Mouse (Mus musculus) intestine, embryonic 14.5 days (tissue): ENCODE measurements around the gene Ablim2. TPM values are rescaled to one million over a fixed set of nuclear protein-coding genes. Genes with fewer than 3 reads are reported as not detected.

ENCODE experiments used
- ATAC-seq: fragments of 200-750 bp; cut with Nextera tagmentation; replicated peaks from 2 replicates; pipeline ENCODE4 v1.8.0; 2017; ENCODE audit warnings: low read depth, moderate number of reproducible peaks, moderate TSS enrichment, moderate library complexity; ENCODE audit not compliant: low FRiP score, low TSS enrichment
- DNase-seq: peaks from one replicate; pipeline ENCODE4 v3.0.0-alpha.2; 2018; ENCODE audit warnings: low spot score
- H3K27ac ChIP-seq: fragments of 300-500 bp; sonication (generic); 2 replicates; pipeline ENCODE4 v1.5.1; 2014; ENCODE audit warnings: low read depth, mild to moderate bottlenecking, control low read depth
- H3K27me3 ChIP-seq: fragments of 300-500 bp; sonication (generic); replicated peaks from 2 replicates; pipeline ENCODE4 v1.6.1; 2014; ENCODE audit warnings: low read length, control low read depth; ENCODE audit not compliant: control insufficient read depth, insufficient read depth
- H3K36me3 ChIP-seq: fragments of 300-500 bp; sonication (generic); 2 replicates; pipeline ENCODE4 v1.6.1; 2014; ENCODE audit warnings: low read length, control low read depth; ENCODE audit not compliant: control insufficient read depth, insufficient read depth
- H3K4me1 ChIP-seq: fragments of 300-500 bp; sonication (generic); replicated peaks from 2 replicates; pipeline ENCODE4 v1.6.1; 2014; ENCODE audit warnings: low read length, control low read depth, mixed read lengths; ENCODE audit not compliant: control insufficient read depth, insufficient read depth
- H3K4me2 ChIP-seq: fragments of 300-500 bp; sonication (generic); 2 replicates; pipeline ENCODE4 v1.6.1; 2014; ENCODE audit warnings: low read length
- H3K4me3 ChIP-seq: fragments of 300-500 bp; sonication (generic); 2 replicates; pipeline ENCODE4 v1.5.1; 2014; ENCODE audit warnings: low read depth, low read length, control low read depth, mixed read lengths
- H3K9ac ChIP-seq: fragments of 300-500 bp; sonication (generic); 2 replicates; pipeline ENCODE4 v1.6.1; 2014; ENCODE audit warnings: mild to moderate bottlenecking, low read length
- H3K9me3 ChIP-seq: fragments of 300-500 bp; sonication (generic); 2 replicates; pipeline ENCODE4 v1.6.1; 2016; ENCODE audit warnings: low read length, control low read depth; ENCODE audit not compliant: control insufficient read depth
- WGBS: fragments of 180-500 bp; shearing (Covaris S2); extraction: QIAGEN DNeasy Blood & Tissue Kit; methylation state at CpG from one replicate; pipeline ENCODE4 v1.1.7; 2014; 5-methylcytosine and 5-hydroxymethylcytosine counted together
- polyA plus RNA-seq: library from polyadenylated mRNA; unstranded; fragments of >200 nt; fragmentation: Nextera tagmentation; extraction: Ambion mirVana; gene quantifications from 2 replicates; pipeline ENCODE4 v1.2.1, GENCODE M21; 2014

Gene Ablim2
- 3.1 and 4.4 TPM in 2 replicates for polyA plus RNA-seq

GRCm38 (mm10) chr5:35757639-35758001 lies at the start of gene Ablim2:
Gene Ablim2 (plus strand): TSS chr5:35757880.
- H3K4me2 ChIP-seq, result peak within 1 kb of the TSS; percentile 98
- peak within 1 kb of the TSS; percentile 30 for H3K9ac ChIP-seq
- H3K4me3 ChIP-seq, result peak within 1 kb of the TSS; percentile 45
- H3K27me3 ChIP-seq, result peaks cover 40% of the 10 kb centered on the region
- ATAC-seq, result peak; percentile 96
- peak; percentile 95 for DNase-seq
- H3K4me1 ChIP-seq, result peaks cover 11% of the 10 kb centered on the region; the same call in 1 of the 2 replicates
- WGBS, result under 1% methylated on average over 35 of the region's 35 CpGs
- no peaks in the 10 kb centered on the region for H3K9me3 ChIP-seq
- H3K27ac ChIP-seq, result no peak within 1 kb of the TSS
- H3K36me3 ChIP-seq, result no peaks in the 10 kb centered on the region

- peaks cover 6% of the 10 kb centered on the region for H3K4me1 ChIP-seq
- 64% methylated on average over 3 of the region's 3 CpGs for WGBS
- no peak overlapping the region for H3K27ac ChIP-seq
- no peaks in the 10 kb centered on the region for H3K9me3 ChIP-seq
- H3K9ac ChIP-seq, result no peak overlapping the region
- H3K36me3 ChIP-seq, result no peaks in the 10 kb centered on the region
- DNase-seq (no peak), ATAC-seq (no peak)
- H3K4me2 ChIP-seq, result no peak overlapping the region
- H3K27me3 ChIP-seq, result no peaks in the 10 kb centered on the region
- H3K4me3 ChIP-seq, result no peak overlapping the region
These were observed 47.2 kb upstream of the Ablim2 start for GRCm38 (mm10) chr5:35710481-35710880.

GRCm38 (mm10) chr5:35710931-35711330 lies 46.7 kb upstream of the Ablim2 start:
- ATAC-seq, result no peak
- 57% methylated on average over 3 of the region's 3 CpGs for WGBS
- no peak overlapping the region for H3K4me3 ChIP-seq

GRCm38 (mm10) chr5:35712517-35712916 lies 45.2 kb upstream of the Ablim2 start:
- no peak for ATAC-seq
- H3K4me1 ChIP-seq, result peaks cover 10% of the 10 kb centered on the region
- DNase-seq, result no peak
- H3K27ac ChIP-seq, result no peak overlapping the region
- no peak overlapping the region for H3K4me2 ChIP-seq
- no peak overlapping the region for H3K9ac ChIP-seq
- H3K36me3 ChIP-seq, result no peaks in the 10 kb centered on the region
- H3K4me3 ChIP-seq, result no peak overlapping the region
- H3K27me3 ChIP-seq, result no peaks in the 10 kb centered on the region
- WGBS, result 69% methylated on average over 5 of the region's 5 CpGs
- H3K9me3 ChIP-seq, result no peaks in the 10 kb centered on the region

More at GRCm38 (mm10) chr5:35710931-35711330, 46.7 kb upstream of the Ablim2 start:
- peaks cover 6% of the 10 kb centered on the region for H3K4me1 ChIP-seq
- no peak overlapping the region for H3K9ac ChIP-seq
- no peaks in the 10 kb centered on the region for H3K36me3 ChIP-seq
- H3K9me3 ChIP-seq, result no peaks in the 10 kb centered on the region
- H3K27me3 ChIP-seq, result no peaks in the 10 kb centered on the region
- DNase-seq, result no peak
- no peak overlapping the region for H3K4me2 ChIP-seq
- H3K27ac ChIP-seq, result no peak overlapping the region

- Histone ChIP-seq H3K27me3 (no peaks in the 10 kb centered on the region), H3K36me3 (no peaks in the 10 kb centered on the region), H3K4me2 (no peak overlapping the region), H3K9me3 (no peaks in the 10 kb centered on the region), H3K4me3 (no peak overlapping the region), H3K4me1 (peaks cover 16% of the 10 kb centered on the region), H3K9ac (no peak overlapping the region), H3K27ac (no peak overlapping the region)
- WGBS, result 55% methylated on average over 13 of the region's 13 CpGs
- peak; percentile 87 for DNase-seq
- peak; percentile 70 for ATAC-seq
These were observed 43.9 kb upstream of the Ablim2 start for GRCm38 (mm10) chr5:35713649-35714354.

GRCm38 (mm10) chr5:35717455-35717854 lies 40.2 kb upstream of the Ablim2 start:
- Histone ChIP-seq H3K36me3 (no peaks in the 10 kb centered on the region), H3K27me3 (no peaks in the 10 kb centered on the region), H3K4me1 (peaks cover 31% of the 10 kb centered on the region), H3K4me3 (no peak overlapping the region), H3K4me2 (no peak overlapping the region), H3K27ac (no peak overlapping the region), H3K9ac (no peak overlapping the region), H3K9me3 (no peaks in the 10 kb centered on the region)
- no peak for ATAC-seq
- 80% methylated on average over 5 of the region's 5 CpGs for WGBS
- no peak for DNase-seq

- no peak overlapping the region for H3K4me2 ChIP-seq
- H3K4me1 ChIP-seq, result peaks cover 36% of the 10 kb centered on the region
- no peaks in the 10 kb centered on the region for H3K27me3 ChIP-seq
- ATAC-seq, result peak; percentile 69
- H3K9me3 ChIP-seq, result no peaks in the 10 kb centered on the region
- WGBS, result 35% methylated on average over 4 of the region's 4 CpGs
- H3K9ac ChIP-seq, result no peak overlapping the region
- H3K4me3 ChIP-seq, result no peak overlapping the region
- peak; percentile 86 for DNase-seq
- H3K27ac ChIP-seq, result no peak overlapping the region
- no peaks in the 10 kb centered on the region for H3K36me3 ChIP-seq
These were observed 39.7 kb upstream of the Ablim2 start for GRCm38 (mm10) chr5:35717946-35718345.

- ATAC-seq (no peak), DNase-seq (no peak)
- Histone ChIP-seq H3K4me1 (peaks cover 37% of the 10 kb centered on the region), H3K4me2 (no peak overlapping the region), H3K36me3 (no peaks in the 10 kb centered on the region), H3K9ac (no peak overlapping the region), H3K27me3 (no peaks in the 10 kb centered on the region), H3K27ac (no peak overlapping the region; the same call in 1 of the 2 replicates), H3K4me3 (no peak overlapping the region), H3K9me3 (no peaks in the 10 kb centered on the region)
- WGBS, result 59% methylated on average over 11 of the region's 11 CpGs
These were observed 38.9 kb upstream of the Ablim2 start for GRCm38 (mm10) chr5:35718817-35719216.

- Histone ChIP-seq H3K4me3 (no peak overlapping the region), H3K4me1 (peaks cover 37% of the 10 kb centered on the region), H3K27ac (no peak overlapping the region; the same call in 1 of the 2 replicates), H3K9me3 (no peaks in the 10 kb centered on the region), H3K27me3 (no peaks in the 10 kb centered on the region), H3K9ac (no peak overlapping the region), H3K4me2 (no peak overlapping the region), H3K36me3 (no peaks in the 10 kb centered on the region)
- DNase-seq, result no peak
- ATAC-seq, result no peak
These were observed 38.3 kb upstream of the Ablim2 start for GRCm38 (mm10) chr5:35719343-35719742.
